Mouse (Mus musculus) forebrain, postnatal 0 days (tissue): Measurements from ENCODE around the gene 2210017I01Rik. TPM values are rescaled to one million over a fixed set of nuclear protein-coding genes. Genes with fewer than 3 reads are reported as not detected.
A peak's percentile ranks its signal among the peaks of the same experiment; 100 is the strongest.

ENCODE experiments used
- ATAC-seq: fragments of 200-750 bp; cut with Nextera tagmentation; 2 replicates; pipeline ENCODE4 v1.8.0; 2017; ENCODE audit warnings: mild to moderate bottlenecking, moderate library complexity
- DNase-seq: peaks from one replicate; pipeline ENCODE4 v3.0.0-alpha.2; 2015
- H3K27ac ChIP-seq: fragments of 300-500 bp; sonication (generic); 2 replicates; pipeline ENCODE4 v1.5.1; 2014; ENCODE audit warnings: low read depth, mild to moderate bottlenecking, antibody characterized with exemption, low read length, moderate library complexity, mixed read lengths
- H3K27me3 ChIP-seq: fragments of 300-500 bp; sonication (generic); 2 replicates; pipeline ENCODE4 v1.6.1; 2014; ENCODE audit warnings: mild to moderate bottlenecking, low read length, mixed read lengths; ENCODE audit not compliant: insufficient read depth
- H3K36me3 ChIP-seq: fragments of 300-500 bp; sonication (generic); 2 replicates; pipeline ENCODE4 v1.6.1; 2014; ENCODE audit warnings: mild to moderate bottlenecking, moderate library complexity; ENCODE audit not compliant: insufficient read depth
- H3K4me1 ChIP-seq: fragments of 300-500 bp; sonication (generic); 2 replicates; pipeline ENCODE4 v1.6.1; 2014; ENCODE audit warnings: antibody characterized with exemption; ENCODE audit not compliant: insufficient read depth
- H3K4me2 ChIP-seq: fragments of 300-500 bp; sonication (generic); 2 replicates; pipeline ENCODE4 v1.6.1; 2014; ENCODE audit warnings: low read depth, mild to moderate bottlenecking, moderate library complexity
- H3K4me3 ChIP-seq: fragments of 300-500 bp; sonication (generic); 2 replicates; pipeline ENCODE4 v1.5.1; 2014; ENCODE audit warnings: low read depth, low read length, mixed read lengths
- H3K9ac ChIP-seq: fragments of 300-500 bp; sonication (generic); 2 replicates; pipeline ENCODE4 v1.6.1; 2014; ENCODE audit warnings: mild to moderate bottlenecking
- H3K9me3 ChIP-seq: fragments of 300-500 bp; sonication (generic); 2 replicates; pipeline ENCODE4 v1.6.1; 2016; ENCODE audit warnings: low read length
- CTCF ChIP-seq: sonication (generic); IDR thresholded peaks from 2 replicates; pipeline ENCODE4 v1.5.1; 2016; ENCODE audit warnings: antibody characterized with exemption, control low read depth, low read depth
- WGBS: fragments of 180-500 bp; shearing (Covaris S2); extraction: QIAGEN DNeasy Blood & Tissue Kit; methylation state at CpG from one replicate; pipeline ENCODE4 v1.1.7; 2014; 5-methylcytosine and 5-hydroxymethylcytosine counted together
- polyA plus RNA-seq: library from polyadenylated mRNA; unstranded; fragments of >200 nt; fragmentation: Nextera tagmentation; extraction: Ambion mirVana; gene quantifications from 2 replicates; pipeline ENCODE4 v1.2.1, GENCODE M21; 2015
- total RNA-seq: library from RNA; depleted of rRNA; stranded (reverse); fragments of >200 nt; gene quantifications from 2 replicates; pipeline ENCODE4 v1.2.3, GENCODE M21; 2014

2210017I01Rik gene
- total and polyA plus RNA-seq, 2 experiments from 2014 or later = not detected

GRCm38 (mm10) chr3:92609804-92610203, 2.5 kb upstream of the 2210017I01Rik start:
- TF ChIP-seq CTCF = no peak
- 72% methylated on average over 1 of the region's 1 CpGs for WGBS
- no peaks in the 10 kb centered on the region for H3K36me3 ChIP-seq
- no peak overlapping the region for H3K27ac ChIP-seq
- no peak overlapping the region for H3K4me2 ChIP-seq
- no peak overlapping the region for H3K4me3 ChIP-seq
- no peak overlapping the region for H3K9ac ChIP-seq
- no peaks in the 10 kb centered on the region for H3K4me1 ChIP-seq
- no peaks in the 10 kb centered on the region for H3K27me3 ChIP-seq
- H3K9me3 ChIP-seq = no peaks in the 10 kb centered on the region
- DNase-seq (no peak), ATAC-seq (no peak)

- DNase-seq (no peak), ATAC-seq (no peak)
- Histone ChIP-seq H3K27ac (no peak overlapping the region), H3K4me3 (no peak overlapping the region), H3K27me3 (no peaks in the 10 kb centered on the region), H3K4me2 (no peak overlapping the region), H3K9me3 (no peaks in the 10 kb centered on the region), H3K9ac (no peak overlapping the region), H3K4me1 (no peaks in the 10 kb centered on the region), H3K36me3 (no peaks in the 10 kb centered on the region)
- TF ChIP-seq CTCF = peak; percentile 31
- WGBS = 48% methylated on average over 1 of the region's 1 CpGs
Observed at GRCm38 (mm10) chr3:92602169-92602568, 5.1 kb downstream of the 2210017I01Rik start.

GRCm38 (mm10) chr3:92600456-92600855, 6.8 kb downstream of the 2210017I01Rik start:
- Histone ChIP-seq H3K4me2 (no peak overlapping the region), H3K27ac (no peak overlapping the region), H3K4me3 (no peak overlapping the region), H3K36me3 (no peaks in the 10 kb centered on the region), H3K9ac (no peak overlapping the region), H3K4me1 (no peaks in the 10 kb centered on the region), H3K27me3 (no peaks in the 10 kb centered on the region), H3K9me3 (no peaks in the 10 kb centered on the region)
- 55% methylated on average over 1 of the region's 1 CpGs for WGBS
- ATAC-seq (no peak), DNase-seq (no peak)
- no peak; the same call in 1 of the 2 replicates for TF ChIP-seq CTCF

DNA sequence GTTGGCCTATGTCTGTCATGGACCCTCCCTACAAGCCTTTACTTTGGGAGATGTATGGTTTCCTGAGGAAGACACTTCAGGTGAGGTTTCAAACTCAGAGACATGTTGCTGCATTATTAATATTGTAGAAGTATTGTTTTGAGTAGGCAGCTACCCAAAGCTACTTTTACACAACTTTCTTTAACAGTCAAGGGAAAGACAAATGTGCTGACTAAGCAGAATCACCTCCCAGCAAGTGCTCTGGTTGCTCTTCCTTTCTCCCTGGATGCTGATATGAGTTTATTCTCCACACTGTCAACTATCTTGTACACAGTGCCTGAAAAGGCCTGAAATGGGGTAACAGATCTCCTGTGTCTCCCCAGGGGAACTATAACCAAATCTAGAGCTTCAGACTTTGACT, 7.3 kb downstream of the 2210017I01Rik start:
- no peaks in the 10 kb centered on the region for H3K36me3 ChIP-seq
- no peak overlapping the region for H3K9ac ChIP-seq
- H3K4me2 ChIP-seq = no peak overlapping the region

DNA sequence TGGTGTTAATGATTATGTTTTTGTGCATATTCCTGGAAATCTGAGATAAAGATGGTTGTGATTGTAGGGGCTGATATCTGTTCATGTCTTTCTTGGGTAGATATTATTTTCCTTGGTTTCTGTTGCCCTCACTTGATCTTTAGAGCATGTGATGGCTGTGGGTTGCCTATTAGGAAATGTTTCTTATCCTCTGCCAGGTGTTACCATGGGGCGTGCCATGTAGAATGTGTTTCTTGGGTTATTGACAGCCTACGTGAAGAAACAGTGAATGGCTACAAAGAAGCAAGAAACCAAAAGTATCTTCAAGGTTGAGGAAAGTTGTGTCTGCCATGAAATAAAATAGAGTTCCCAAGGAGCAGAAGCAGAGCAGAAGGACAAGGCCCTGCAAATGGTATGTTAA, 8.9 kb downstream of the 2210017I01Rik start:
- 95% methylated on average over 2 of the region's 2 CpGs for WGBS

More for the DNA sequence above, 7.3 kb downstream of the 2210017I01Rik start:
- no peak for TF ChIP-seq CTCF
- Histone ChIP-seq H3K27ac (no peak overlapping the region), H3K4me3 (no peak overlapping the region), H3K27me3 (no peaks in the 10 kb centered on the region), H3K9me3 (no peaks in the 10 kb centered on the region), H3K4me1 (no peaks in the 10 kb centered on the region)
- ATAC-seq = no peak
- DNase-seq = no peak

GRCm38 (mm10) chr3:92588858-92589257, 18.4 kb downstream of the 2210017I01Rik start, which contains the start of gene Smcp:
Smcp (minus strand) TSS chr3:92588997.
- Histone ChIP-seq H3K27ac (no peak within 1 kb of the TSS), H3K4me2 (no peak within 1 kb of the TSS), H3K4me3 (no peak within 1 kb of the TSS), H3K27me3 (no peaks in the 10 kb centered on the region), H3K9ac (no peak within 1 kb of the TSS), H3K4me1 (no peaks in the 10 kb centered on the region), H3K9me3 (no peaks in the 10 kb centered on the region), H3K36me3 (no peaks in the 10 kb centered on the region)
- ATAC-seq = no peak
- 75% methylated on average over 1 of the region's 1 CpGs for WGBS
- TF ChIP-seq CTCF = no peak
- no peak for DNase-seq

More for the DNA sequence above, 8.9 kb downstream of the 2210017I01Rik start:
- no peak overlapping the region for H3K4me2 ChIP-seq
- H3K27ac ChIP-seq = no peak overlapping the region
- TF ChIP-seq CTCF = no peak
- DNase-seq (no peak), ATAC-seq (no peak)
- H3K9ac ChIP-seq = no peak overlapping the region
- no peaks in the 10 kb centered on the region for H3K36me3 ChIP-seq
- H3K27me3 ChIP-seq = no peaks in the 10 kb centered on the region
- no peak overlapping the region for H3K4me3 ChIP-seq
- no peaks in the 10 kb centered on the region for H3K9me3 ChIP-seq
- H3K4me1 ChIP-seq = no peaks in the 10 kb centered on the region

DNA sequence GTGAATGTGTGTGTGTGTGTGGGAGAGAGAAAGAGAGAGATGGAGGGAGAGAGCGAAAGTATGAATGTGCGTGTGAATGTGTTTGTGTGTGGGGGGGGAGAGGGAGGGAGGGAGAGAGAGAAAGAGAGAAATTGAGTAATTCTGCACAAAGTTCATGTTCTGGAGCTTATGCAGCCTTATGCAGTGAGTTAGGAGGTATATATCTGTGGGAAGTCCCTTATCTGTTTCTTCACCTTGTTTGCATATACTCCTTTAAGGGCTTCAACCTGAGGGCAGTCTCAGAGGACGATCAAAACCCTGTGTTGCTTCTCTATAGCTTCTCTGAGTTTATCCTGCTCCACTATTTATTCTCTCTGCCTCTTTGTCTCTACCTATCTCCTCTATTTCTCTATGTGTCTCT, 20.1 kb downstream of the 2210017I01Rik start:
- Histone ChIP-seq H3K4me1 (no peaks in the 10 kb centered on the region), H3K9me3 (no peaks in the 10 kb centered on the region), H3K4me3 (no peak overlapping the region), H3K4me2 (no peak overlapping the region), H3K36me3 (no peaks in the 10 kb centered on the region), H3K27me3 (no peaks in the 10 kb centered on the region), H3K27ac (no peak overlapping the region), H3K9ac (no peak overlapping the region)
- 93% methylated on average over 3 of the region's 3 CpGs for WGBS
- no peak for ATAC-seq
- DNase-seq = no peak
- TF ChIP-seq CTCF = no peak

DNA sequence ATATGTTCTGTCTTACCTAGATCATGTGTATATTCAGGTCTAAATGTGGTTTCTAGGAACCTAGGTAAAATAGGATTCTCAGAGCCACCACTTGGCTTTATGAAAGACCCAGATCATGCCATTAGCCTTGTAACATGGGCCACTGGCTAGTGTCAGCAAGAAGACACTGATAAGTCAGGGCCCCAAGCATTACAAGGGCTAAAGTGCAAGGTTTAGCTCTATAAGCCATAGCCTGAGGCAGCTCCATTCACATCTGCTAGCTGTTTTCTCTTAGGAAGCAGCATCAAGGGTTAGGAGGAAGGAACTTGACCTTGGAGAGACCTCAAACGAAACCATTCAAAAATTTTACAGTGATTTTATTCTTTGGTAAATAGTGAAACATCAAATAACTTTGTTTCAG, 22.2 kb downstream of the 2210017I01Rik start:
- Histone ChIP-seq H3K4me1 (no peaks in the 10 kb centered on the region), H3K36me3 (no peaks in the 10 kb centered on the region), H3K27me3 (no peaks in the 10 kb centered on the region), H3K4me2 (no peak overlapping the region), H3K4me3 (no peak overlapping the region), H3K9me3 (no peaks in the 10 kb centered on the region), H3K27ac (no peak overlapping the region), H3K9ac (no peak overlapping the region)
- ATAC-seq (no peak), DNase-seq (no peak)
- no peak for TF ChIP-seq CTCF
- WGBS = 86% methylated on average over 1 of the region's 1 CpGs
